Mouse (Mus musculus) liver, postnatal 0 days (tissue): ENCODE measurements around the gene Stfa2l1.

Experiments used
- CTCF ChIP-seq: sonication (generic); IDR thresholded peaks from 2 replicates; pipeline ENCODE4 v1.5.1; 2016; ENCODE audit warnings: antibody characterized with exemption, low read depth
- EP300 ChIP-seq: IDR thresholded peaks from 2 replicates; pipeline ENCODE4 v1.6.1; 2016; ENCODE audit warnings: antibody characterized with exemption, low read depth, mild to moderate bottlenecking

- TF ChIP-seq CTCF (no peak), EP300 (no peak)
Observed at GRCm38 (mm10) chr16:36199226-36199625, 42.6 kb downstream of the Stfa2l1 start.
